Mouse (Mus musculus): ENCODE data around the gene Lpar5. TPM values are rescaled to one million over a fixed set of nuclear protein-coding genes. Genes with fewer than 3 reads are reported as not detected.
"Not testable (repeated sequence)": the region's sequence is repeated elsewhere in the genome, so short reads cannot be mapped to it uniquely, and the experiment has no call there.

The Lpar5 gene
- polyA plus RNA-seq (2012; rRNA removed) = 133 and 223 TPM in 2 replicates

GRCm38 (mm10) chr6:125067571-125067995, at the start of gene Lpar5:
Gene Lpar5 (plus strand): TSS chr6:125067920.
- 13% methylated on average over 8 of the region's 8 CpGs for WGBS
- Histone ChIP-seq H3K4me1 (ENCODE audit: control insufficient read depth, insufficient read depth, insufficient read length, low read length) (peaks cover 32% of the 10 kb centered on the region), H3K27ac (ENCODE audit: insufficient read depth, low read depth, low read length) (peak within 1 kb of the TSS; percentile 83), H3K27me3 (ENCODE audit: control insufficient read depth, insufficient read depth, low read length) (no peaks in the 10 kb centered on the region), H3K36me3 (ENCODE audit: control insufficient read depth, insufficient read depth, low read length) (no peaks in the 10 kb centered on the region), H3K4me3 (ENCODE audit: low read depth, low read length) (peak within 1 kb of the TSS; percentile 70)
- TF ChIP-seq POLR2A (IDR thresholded peaks at IDR 0.05; ENCODE audit: low read depth, low read length) (peak; percentile 69; the same call in 1 of the 2 replicates), CTCF (IDR thresholded peaks at IDR 0.05; ENCODE audit: extremely low read depth, insufficient read length, insufficient replicate concordance, low read depth, low read length) (no peak)

- not testable (repeated sequence) for H3K4me1 ChIP-seq (ENCODE audit: control insufficient read depth, insufficient read depth, insufficient read length, low read length); H3K27ac ChIP-seq (ENCODE audit: insufficient read depth, low read depth, low read length); H3K4me3 ChIP-seq (ENCODE audit: low read depth, low read length); H3K27me3 ChIP-seq (ENCODE audit: control insufficient read depth, insufficient read depth, low read length)
- peak; percentile 99 for TF ChIP-seq CTCF (IDR thresholded peaks at IDR 0.05; ENCODE audit: extremely low read depth, insufficient read length, insufficient replicate concordance, low read depth, low read length)
- peaks cover 57% of the 10 kb centered on the region for H3K36me3 ChIP-seq (ENCODE audit: control insufficient read depth, insufficient read depth, low read length)
- 44% methylated on average over 9 of the region's 9 CpGs for WGBS
These were observed 37.2 kb upstream of the Lpar5 start for GRCm38 (mm10) chr6:125030532-125030931.

DNA sequence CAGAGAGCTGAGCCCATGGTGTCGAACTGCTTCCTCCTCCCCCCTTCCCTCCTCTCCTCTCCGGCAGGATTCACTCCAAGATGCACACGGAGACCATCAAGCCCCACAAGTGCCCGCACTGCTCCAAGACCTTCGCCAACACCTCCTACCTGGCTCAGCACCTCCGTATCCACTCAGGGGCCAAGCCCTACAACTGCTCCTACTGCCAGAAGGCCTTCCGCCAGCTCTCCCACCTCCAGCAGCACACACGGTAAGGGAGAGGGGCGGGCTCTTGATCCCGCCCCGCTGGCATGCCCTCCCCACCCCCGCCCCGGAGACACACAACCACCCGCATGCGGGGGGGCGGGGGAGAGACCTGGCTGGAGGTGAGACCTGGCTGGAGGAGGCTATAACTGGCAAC, 36.1 kb upstream of the Lpar5 start:
- no peaks in the 10 kb centered on the region for H3K4me1 ChIP-seq (ENCODE audit: control insufficient read depth, insufficient read depth, insufficient read length, low read length)
- peaks cover 60% of the 10 kb centered on the region for H3K36me3 ChIP-seq (ENCODE audit: control insufficient read depth, insufficient read depth, low read length)
- no peak overlapping the region for H3K27ac ChIP-seq (ENCODE audit: insufficient read depth, low read depth, low read length)
- 83% methylated on average over 16 of the region's 16 CpGs for WGBS
- no peak overlapping the region for H3K4me3 ChIP-seq (ENCODE audit: low read depth, low read length)
- no peaks in the 10 kb centered on the region for H3K27me3 ChIP-seq (ENCODE audit: control insufficient read depth, insufficient read depth, low read length)
- TF ChIP-seq POLR2A (IDR thresholded peaks at IDR 0.05; ENCODE audit: low read depth, low read length) (no peak), CTCF (IDR thresholded peaks at IDR 0.05; ENCODE audit: extremely low read depth, insufficient read length, insufficient replicate concordance, low read depth, low read length) (no peak)

DNA sequence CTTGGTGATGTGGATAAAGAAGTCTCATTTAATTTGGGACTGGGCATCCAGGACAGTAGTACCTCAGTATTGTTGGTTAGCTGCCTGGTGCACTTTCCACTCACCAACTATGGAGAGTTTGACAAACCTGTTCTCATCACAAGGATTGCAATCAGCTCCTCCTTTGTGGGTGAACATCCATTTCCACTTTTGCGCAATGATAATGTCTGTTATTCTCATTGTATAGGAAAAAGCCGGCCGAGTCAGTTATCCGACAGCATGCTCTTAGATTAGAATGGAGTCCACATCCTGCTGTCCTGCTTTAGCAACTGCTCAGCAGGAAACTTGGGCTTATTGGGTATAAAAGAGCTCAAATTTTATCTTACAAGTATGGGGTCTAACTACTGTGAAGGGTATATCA, 29.1 kb upstream of the Lpar5 start:
- no peak overlapping the region for H3K4me3 ChIP-seq (ENCODE audit: low read depth, low read length)
- peaks cover 29% of the 10 kb centered on the region for H3K36me3 ChIP-seq (ENCODE audit: control insufficient read depth, insufficient read depth, low read length)
- no peak overlapping the region for H3K27ac ChIP-seq (ENCODE audit: insufficient read depth, low read depth, low read length)
- no peaks in the 10 kb centered on the region for H3K27me3 ChIP-seq (ENCODE audit: control insufficient read depth, insufficient read depth, low read length)
- peaks cover 4% of the 10 kb centered on the region; the same call in 1 of the 2 replicates for H3K4me1 ChIP-seq (ENCODE audit: control insufficient read depth, insufficient read depth, insufficient read length, low read length)
- TF ChIP-seq CTCF (IDR thresholded peaks at IDR 0.05; ENCODE audit: extremely low read depth, insufficient read length, insufficient replicate concordance, low read depth, low read length) (no peak), POLR2A (IDR thresholded peaks at IDR 0.05; ENCODE audit: low read depth, low read length) (no peak)
- WGBS = 96% methylated on average over 4 of the region's 4 CpGs

- Histone ChIP-seq H3K27me3 (ENCODE audit: control insufficient read depth, insufficient read depth, low read length) (no peaks in the 10 kb centered on the region), H3K27ac (ENCODE audit: insufficient read depth, low read depth, low read length) (peak overlapping the region; percentile 5; the same call in 1 of the 2 replicates), H3K4me3 (ENCODE audit: low read depth, low read length) (no peak overlapping the region; the same call in 1 of the 2 replicates), H3K36me3 (ENCODE audit: control insufficient read depth, insufficient read depth, low read length) (peaks cover 29% of the 10 kb centered on the region), H3K4me1 (ENCODE audit: control insufficient read depth, insufficient read depth, insufficient read length, low read length) (peaks cover 4% of the 10 kb centered on the region; the same call in 1 of the 2 replicates)
- WGBS = 6% methylated on average over 8 of the region's 8 CpGs
- TF ChIP-seq CTCF (IDR thresholded peaks at IDR 0.05; ENCODE audit: extremely low read depth, insufficient read length, insufficient replicate concordance, low read depth, low read length) = no peak
- TF ChIP-seq POLR2A (IDR thresholded peaks at IDR 0.05; ENCODE audit: low read depth, low read length) = no peak
These were observed 28.6 kb upstream of the Lpar5 start for GRCm38 (mm10) chr6:125039131-125039530.

DNA sequence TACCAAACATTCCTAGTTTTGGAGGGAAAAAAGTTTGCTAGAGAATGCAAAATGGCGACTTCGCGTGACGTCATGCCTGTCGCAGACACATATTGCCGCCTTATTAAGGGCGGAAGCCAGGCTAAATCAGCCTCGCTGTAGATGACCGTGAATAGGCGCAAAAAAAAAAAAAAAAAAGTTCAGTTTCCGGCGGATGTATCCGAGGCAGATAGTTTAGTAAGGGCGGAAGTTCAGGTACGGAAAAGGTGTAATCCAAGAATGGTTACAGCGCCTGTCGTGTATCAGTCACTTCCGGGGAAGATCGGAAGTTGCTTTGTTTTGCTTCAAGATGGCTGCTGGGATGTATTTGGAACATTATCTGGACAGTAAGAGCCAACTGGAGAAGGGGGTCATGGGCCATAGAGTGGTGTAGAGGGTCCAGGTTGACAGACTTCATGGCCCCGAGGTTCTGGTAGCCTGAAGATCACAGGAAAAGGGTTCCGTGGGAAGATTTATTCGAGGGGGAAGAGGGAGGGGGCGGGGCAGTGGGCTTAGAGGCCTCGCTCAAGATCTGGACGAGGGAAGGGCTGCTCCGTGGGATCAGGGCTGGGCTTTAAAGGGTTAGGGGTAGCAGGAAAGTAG, 28.1 kb upstream of the Lpar5 start, which contains the start of gene Ing4:
Gene Ing4 (plus strand): TSS at position 228 of the 621 bp plus-strand sequence.
- Histone ChIP-seq H3K36me3 (ENCODE audit: control insufficient read depth, insufficient read depth, low read length) (peaks cover 29% of the 10 kb centered on the region), H3K27ac (ENCODE audit: insufficient read depth, low read depth, low read length) (peak within 1 kb of the TSS; percentile 5; the same call in 1 of the 2 replicates), H3K27me3 (ENCODE audit: control insufficient read depth, insufficient read depth, low read length) (no peaks in the 10 kb centered on the region), H3K4me1 (ENCODE audit: control insufficient read depth, insufficient read depth, insufficient read length, low read length) (peaks cover 4% of the 10 kb centered on the region; the same call in 1 of the 2 replicates), H3K4me3 (ENCODE audit: low read depth, low read length) (peak within 1 kb of the TSS; percentile 77)
- WGBS = under 1% methylated on average over 26 of the region's 26 CpGs
- TF ChIP-seq CTCF (IDR thresholded peaks at IDR 0.05; ENCODE audit: extremely low read depth, insufficient read length, insufficient replicate concordance, low read depth, low read length) (no peak), POLR2A (IDR thresholded peaks at IDR 0.05; ENCODE audit: low read depth, low read length) (no peak)

GRCm38 (mm10) chr6:125040221-125040620, 27.5 kb upstream of the Lpar5 start:
- H3K27me3 ChIP-seq (ENCODE audit: control insufficient read depth, insufficient read depth, low read length) = no peaks in the 10 kb centered on the region
- peak overlapping the region; percentile 77 for H3K4me3 ChIP-seq (ENCODE audit: low read depth, low read length)
- no peak overlapping the region for H3K27ac ChIP-seq (ENCODE audit: insufficient read depth, low read depth, low read length)
- TF ChIP-seq POLR2A (IDR thresholded peaks at IDR 0.05; ENCODE audit: low read depth, low read length) (no peak), CTCF (IDR thresholded peaks at IDR 0.05; ENCODE audit: extremely low read depth, insufficient read length, insufficient replicate concordance, low read depth, low read length) (no peak)
- 6% methylated on average over 7 of the region's 7 CpGs for WGBS
- peaks cover 4% of the 10 kb centered on the region; the same call in 1 of the 2 replicates for H3K4me1 ChIP-seq (ENCODE audit: control insufficient read depth, insufficient read depth, insufficient read length, low read length)
- peaks cover 28% of the 10 kb centered on the region for H3K36me3 ChIP-seq (ENCODE audit: control insufficient read depth, insufficient read depth, low read length)
